Mouse (Mus musculus) hindbrain, embryonic 10.5 days (tissue): ENCODE data around the gene Rsad2. TPM values are rescaled to one million over a fixed set of nuclear protein-coding genes. Genes with fewer than 3 reads are reported as not detected.

Experiments used
- polyA plus RNA-seq: library from polyadenylated mRNA; unstranded; fragments of >200 nt; fragmentation: Nextera tagmentation; extraction: Ambion mirVana; gene quantifications from 2 replicates; pipeline ENCODE4 v1.2.1, GENCODE M21; 2016

Gene Rsad2
- polyA plus RNA-seq, 1 experiment from 2014 or later, result 0.30 TPM

Other genes starting within 250 kb of the Rsad2 start
- 34.3 and 38.4 TPM in 2 replicates for gene Rnf144a, start 41.2 kb downstream of the Rsad2 start, polyA plus RNA-seq
- gene Cmpk2, start 12.8 kb upstream of the Rsad2 start, polyA plus RNA-seq, result 6.2 and 7.4 TPM in 2 replicates